Mouse (Mus musculus) 3T3-L1 (cell line): ENCODE results near the gene Rps3.

Experiments
- DNase-seq: peaks from one replicate; pipeline ENCODE4 v3.0.0-alpha.2; 2015; ENCODE audit warnings: low read depth, low spot score

Gene Rps3

GRCm38 (mm10) chr7:99476558-99477114, 6.9 kb downstream of the Rps3 start:
- no peak for DNase-seq

GRCm38 (mm10) chr7:99475562-99475911, 8.0 kb downstream of the Rps3 start:
- DNase-seq: no peak

- no peak for DNase-seq
Measured at GRCm38 (mm10) chr7:99474836-99475561, 8.5 kb downstream of the Rps3 start.

- peak; percentile 63 for DNase-seq
Measured at GRCm38 (mm10) chr7:99473638-99474407, 9.7 kb downstream of the Rps3 start.

GRCm38 (mm10) chr7:99471578-99471977, 12.0 kb downstream of the Rps3 start:
- DNase-seq: no peak

- no peak for DNase-seq
Measured at GRCm38 (mm10) chr7:99469680-99470405, 13.7 kb downstream of the Rps3 start.

- no peak for DNase-seq
Measured at GRCm38 (mm10) chr7:99468283-99469132, 15.0 kb downstream of the Rps3 start.

- DNase-seq: no peak
Measured at GRCm38 (mm10) chr7:99467916-99468282, 15.6 kb downstream of the Rps3 start.

- DNase-seq: no peak
Measured at GRCm38 (mm10) chr7:99465811-99466210, 17.7 kb downstream of the Rps3 start, which contains the start of gene Klhl35. Klhl35 (plus strand) TSS chr7:99466004.

- no peak for DNase-seq
Measured at GRCm38 (mm10) chr7:99463120-99463519, 20.4 kb downstream of the Rps3 start.

GRCm38 (mm10) chr7:99459888-99460652, 23.5 kb downstream of the Rps3 start:
- DNase-seq: peak; percentile 59

GRCm38 (mm10) chr7:99458849-99459248, 24.7 kb downstream of the Rps3 start:
- DNase-seq: no peak

- no peak for DNase-seq
Measured at GRCm38 (mm10) chr7:99454044-99454443, 29.5 kb downstream of the Rps3 start.

- no peak for DNase-seq
Measured at GRCm38 (mm10) chr7:99452859-99453258, 30.7 kb downstream of the Rps3 start.

- DNase-seq: peak; percentile 81
Measured at GRCm38 (mm10) chr7:99450703-99451102, 32.8 kb downstream of the Rps3 start.

- DNase-seq: no peak
Measured at GRCm38 (mm10) chr7:99449751-99450150, 33.8 kb downstream of the Rps3 start.

GRCm38 (mm10) chr7:99449063-99449462, 34.5 kb downstream of the Rps3 start:
- no peak for DNase-seq

- no peak for DNase-seq
Measured at GRCm38 (mm10) chr7:99448619-99449018, 34.9 kb downstream of the Rps3 start.

- DNase-seq: no peak
Measured at GRCm38 (mm10) chr7:99447323-99447722, 36.2 kb downstream of the Rps3 start.

- DNase-seq: peak; percentile 20
Measured at GRCm38 (mm10) chr7:99445833-99446232, 37.7 kb downstream of the Rps3 start.
